Mouse (Mus musculus) spleen, adult 12 weeks (tissue): ENCODE results near the gene Lmna.

Experiments used
- DNase-seq: peaks from one replicate; pipeline ENCODE4 v3.0.0; 2022; ENCODE audit warnings: low spot score

Lmna gene

DNA sequence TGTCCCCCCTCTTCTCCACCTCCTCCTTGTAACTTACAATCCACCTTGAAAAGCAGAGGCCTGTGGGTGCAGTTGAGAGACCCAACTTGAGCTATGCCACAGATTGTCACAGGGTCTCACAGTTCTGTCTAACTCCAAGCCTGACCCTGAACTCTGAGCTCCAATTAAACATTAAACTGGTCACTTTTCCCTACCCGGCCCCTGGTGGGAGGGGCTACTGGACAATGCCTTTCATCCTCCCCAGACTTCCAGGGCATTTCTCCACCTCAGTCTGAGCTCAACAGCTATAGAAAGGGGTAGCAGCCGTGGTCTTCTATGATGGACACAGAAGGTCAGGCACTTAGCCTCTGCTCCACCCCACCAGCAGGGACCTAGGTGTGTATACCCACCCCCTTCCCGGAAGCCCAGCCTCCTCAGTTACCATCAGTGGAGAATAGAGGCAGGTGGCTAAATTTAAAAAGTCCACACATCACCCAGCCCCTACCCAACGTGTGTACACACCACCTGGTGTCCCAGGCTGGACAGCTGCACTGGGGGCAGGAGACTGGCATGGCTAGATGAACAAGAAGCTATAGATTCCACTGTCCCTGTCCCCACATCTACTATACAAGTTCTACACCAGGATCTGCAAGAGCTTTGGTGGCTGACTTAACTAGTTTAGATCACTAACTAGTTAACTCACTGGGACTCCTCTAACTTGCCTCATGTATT is 8.9 kb downstream of the Lmna start:
- no peak for DNase-seq

DNA sequence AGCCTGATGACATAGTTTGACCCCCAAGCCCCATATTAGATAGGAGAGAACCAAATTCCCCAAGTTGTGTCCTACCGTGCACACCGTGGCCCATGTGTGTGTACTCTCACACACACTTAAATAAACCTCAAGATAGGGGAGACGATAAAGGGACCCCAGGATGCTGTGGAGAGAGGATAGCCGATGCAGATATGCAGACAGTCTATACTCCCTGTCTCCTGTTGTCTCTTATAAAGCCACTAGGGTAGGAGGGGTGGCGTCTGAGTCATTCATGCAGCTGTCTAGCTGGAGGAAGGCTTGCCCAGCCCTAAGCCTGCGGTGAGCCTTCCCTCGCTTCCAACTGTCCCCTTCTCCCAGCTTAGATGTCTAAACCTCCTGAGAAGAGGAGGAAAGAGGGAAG is 9.7 kb downstream of the Lmna start:
- DNase-seq = no peak

DNA sequence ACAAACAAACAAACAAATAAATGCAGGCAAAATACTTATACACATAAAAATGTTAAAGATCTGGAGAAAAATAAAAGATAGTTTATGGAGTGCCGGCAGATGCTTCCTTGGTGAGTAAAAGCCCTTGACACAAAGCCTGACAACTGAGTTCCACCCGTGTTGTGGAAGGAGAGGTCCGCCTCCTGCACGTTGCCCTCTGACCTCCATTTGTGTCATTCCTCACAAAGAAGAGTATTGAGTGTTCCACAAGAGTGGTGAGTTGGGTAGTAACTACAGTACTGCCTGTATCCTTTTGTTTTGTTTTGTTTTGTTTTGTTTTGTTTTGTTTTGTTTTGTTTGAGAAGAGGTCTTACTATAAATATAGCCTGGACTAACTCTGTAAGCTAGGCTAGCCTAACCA is 10.2 kb downstream of the Lmna start:
- no peak for DNase-seq

DNA sequence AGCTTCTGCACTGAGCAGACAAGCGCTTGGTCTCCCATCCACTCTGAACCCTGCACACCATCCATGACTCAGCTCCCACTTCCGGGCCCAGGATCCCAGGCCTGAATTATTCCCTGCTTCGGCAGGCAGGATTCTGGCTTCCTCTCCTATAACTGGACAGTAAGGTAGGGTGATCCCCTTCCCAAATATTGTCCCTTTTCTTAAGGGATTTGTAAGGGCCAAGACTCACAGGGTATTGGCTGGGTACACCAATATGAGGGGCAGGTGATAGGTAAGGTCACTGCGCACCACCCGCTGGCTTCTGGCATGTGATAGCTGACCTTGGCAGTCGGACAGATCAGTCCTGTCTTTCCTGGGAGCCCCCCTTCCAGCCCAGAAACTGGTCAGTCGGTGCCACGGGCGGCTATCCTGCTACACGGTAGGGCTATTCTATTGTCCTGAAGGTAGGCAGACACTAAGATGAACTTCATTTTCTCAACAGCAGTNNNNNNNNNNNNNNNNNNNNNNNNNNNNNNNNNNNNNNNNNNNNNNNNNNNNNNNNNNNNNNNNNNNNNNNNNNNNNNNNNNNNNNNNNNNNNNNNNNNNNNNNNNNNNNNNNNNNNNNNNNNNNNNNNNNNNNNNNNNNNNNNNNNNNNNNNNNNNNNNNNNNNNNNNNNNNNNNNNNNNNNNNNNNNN is 13.9 kb downstream of the Lmna start:
- DNase-seq = no peak

DNA sequence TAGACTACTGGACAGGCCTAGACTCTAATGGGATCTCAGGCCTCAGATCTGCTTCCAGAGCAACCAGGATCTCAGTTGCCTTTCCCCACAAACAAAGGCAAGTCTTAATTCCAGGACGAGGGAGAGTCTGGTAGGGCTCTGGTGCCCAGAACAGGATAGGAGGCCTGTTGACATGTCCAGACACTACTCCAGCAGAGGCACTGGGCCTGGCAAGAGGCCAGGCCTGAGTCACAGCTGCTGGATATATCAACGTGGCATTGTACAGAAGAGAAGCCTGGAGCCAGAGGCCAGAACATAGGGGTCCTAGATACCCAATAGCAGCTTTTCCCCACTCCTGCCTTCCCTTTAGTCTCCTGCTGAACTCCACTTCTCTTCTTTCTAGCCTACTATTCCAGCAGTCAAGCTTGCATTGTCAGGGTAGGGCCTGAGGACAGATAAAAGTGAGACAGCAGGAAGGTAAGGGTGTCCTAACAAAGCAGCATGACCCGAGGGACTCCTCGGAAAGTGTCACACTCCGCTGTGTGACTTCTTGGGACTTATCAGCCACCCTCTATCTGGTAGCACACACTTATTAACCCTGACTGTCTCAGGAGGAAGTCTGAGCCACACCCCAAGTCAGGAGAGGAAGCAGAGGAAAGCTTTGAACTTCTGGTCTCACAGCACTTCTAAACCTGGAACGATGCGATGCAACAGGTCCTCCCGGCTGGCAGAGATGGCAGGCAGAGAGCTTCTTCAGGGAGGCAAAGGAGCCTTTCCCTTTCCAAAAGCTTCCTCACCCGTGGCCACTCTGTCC is 14.7 kb downstream of the Lmna start:
- DNase-seq = peak; percentile 57

DNA sequence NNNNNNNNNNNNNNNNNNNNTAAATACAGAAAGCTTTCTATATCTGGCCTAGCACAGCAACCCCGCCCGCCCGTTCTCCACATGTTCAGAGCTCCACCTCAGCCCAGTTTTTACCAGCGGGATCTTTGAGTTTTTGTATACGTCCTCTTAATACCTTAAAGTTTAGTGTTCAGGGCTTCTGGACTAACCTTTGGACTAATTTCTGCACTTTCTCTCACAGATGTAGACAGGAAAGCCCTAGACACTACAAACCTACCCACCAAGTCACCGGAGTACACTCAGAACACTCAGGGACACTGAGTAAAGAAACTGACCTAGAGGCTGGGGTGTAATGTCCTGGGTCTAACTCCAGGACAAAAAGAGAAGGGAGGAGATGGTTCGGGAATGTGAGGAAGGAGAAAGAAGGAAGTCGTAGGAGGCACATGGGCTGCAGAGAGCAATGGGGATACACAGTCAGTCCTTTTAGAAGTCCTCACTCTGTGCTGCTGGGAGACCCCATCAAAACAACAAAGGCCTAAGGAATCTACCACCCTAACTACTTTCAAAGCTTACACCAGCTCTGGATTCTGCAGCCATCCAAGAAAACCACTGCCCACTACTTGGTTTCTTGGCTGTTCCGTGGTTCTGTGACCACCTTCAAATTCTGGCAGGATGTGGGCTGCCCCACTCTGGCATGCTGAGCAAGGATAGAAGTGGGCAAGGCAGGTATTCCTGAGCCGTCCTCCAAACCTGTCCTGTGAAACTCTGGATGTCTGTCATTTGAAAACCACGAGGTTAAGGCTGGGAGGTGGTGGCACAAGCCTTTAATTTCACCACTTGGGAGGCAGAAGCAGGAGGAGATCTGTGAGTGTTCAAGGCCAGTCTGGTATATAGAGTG is 15.8 kb downstream of the Lmna start:
- DNase-seq = no peak

DNA sequence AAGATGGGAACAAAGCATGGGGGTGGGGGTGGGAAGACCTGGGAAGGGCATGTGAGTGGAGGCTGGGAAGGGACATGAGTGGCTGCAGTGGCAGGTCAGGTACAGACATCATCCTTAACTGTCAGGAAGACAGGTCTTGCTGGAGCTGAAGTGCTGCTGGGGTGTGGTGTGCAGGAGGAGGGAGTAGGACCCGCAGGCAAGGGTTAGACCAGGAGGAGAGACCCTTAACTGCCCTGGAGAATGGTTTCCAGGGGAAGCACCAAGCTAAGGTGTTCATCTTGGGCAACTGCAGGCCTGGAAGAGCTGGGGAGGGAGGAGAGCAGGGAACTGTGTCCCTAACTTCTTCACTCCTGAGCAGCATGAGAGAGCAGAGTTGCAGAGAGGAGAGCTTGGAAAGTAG is 22.4 kb downstream of the Lmna start:
- DNase-seq = no peak

DNA sequence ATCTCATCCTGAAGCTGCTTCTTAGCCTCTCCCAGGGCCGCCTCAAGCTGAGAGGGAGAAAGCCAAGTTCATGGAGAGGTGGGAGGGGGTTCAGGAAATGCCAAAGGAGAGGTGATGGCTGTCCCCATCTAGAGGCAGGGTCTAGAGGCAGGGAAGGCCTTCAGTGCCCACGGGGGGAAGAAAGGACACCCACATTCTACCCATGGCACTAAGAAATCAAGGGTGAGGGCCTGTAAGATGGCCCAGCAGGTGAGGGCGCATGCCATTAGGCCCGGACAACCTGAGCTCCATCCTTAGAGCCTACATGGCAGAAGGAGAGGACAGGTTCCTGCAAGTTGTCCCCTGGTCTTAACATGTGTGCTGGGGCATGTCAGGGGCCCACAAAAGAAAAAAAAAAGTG is 22.9 kb downstream of the Lmna start:
- no peak for DNase-seq

DNA sequence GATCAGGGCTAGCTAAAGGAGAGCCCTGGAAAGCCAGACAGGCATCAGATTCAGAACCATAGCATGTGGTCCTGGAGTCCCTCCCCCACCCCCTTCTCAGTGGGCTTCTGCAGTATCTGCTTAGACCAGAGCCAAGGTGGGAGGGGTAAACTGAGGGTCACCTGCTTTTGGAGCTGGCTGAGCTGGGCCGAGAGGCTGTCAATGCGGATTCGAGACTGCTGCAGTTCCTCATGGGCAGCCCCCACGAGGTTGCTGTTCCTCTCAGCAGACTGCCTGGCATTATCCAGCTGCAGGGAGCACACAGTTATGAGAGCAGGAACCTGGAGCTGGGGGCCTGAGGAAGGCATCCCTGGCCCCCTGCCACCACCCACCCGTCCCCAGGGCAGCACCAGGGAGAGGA is 23.7 kb downstream of the Lmna start:
- no peak for DNase-seq

DNA sequence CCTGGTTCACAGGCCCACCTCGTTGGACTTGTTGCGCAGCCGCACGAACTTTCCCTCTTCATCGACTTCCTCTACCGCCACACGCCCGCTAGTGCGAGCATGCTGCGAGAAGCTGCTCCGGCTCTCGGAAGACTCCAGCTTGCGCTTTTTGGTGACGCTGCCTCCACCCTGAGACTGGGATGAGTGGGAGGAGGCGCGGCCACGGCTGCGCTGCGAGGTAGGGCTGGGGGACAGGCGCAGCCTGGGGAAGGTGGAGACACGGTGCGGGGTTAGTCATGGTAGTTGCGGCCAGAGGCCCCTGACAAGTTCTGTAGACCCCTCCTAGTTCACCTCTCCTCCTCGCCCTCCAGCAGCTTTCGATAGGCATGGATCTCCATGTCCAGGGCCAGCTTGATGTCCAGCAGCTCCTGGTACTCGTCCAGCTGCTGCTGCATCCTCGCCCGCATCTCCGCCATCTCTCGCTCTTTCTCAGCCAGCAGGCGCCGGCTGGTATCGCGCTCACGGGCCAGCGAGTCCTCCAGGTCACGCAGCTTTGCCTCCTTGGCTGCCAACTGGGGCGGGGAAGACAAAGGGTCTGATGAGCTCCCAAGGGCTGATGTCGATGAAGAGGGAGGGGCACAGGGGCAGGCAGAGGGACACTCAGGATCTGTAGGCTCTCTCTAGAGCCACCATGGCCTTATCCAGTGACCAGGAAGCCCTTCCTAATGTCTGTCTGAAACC is 25.0 kb downstream of the Lmna start:
- DNase-seq = no peak

DNA sequence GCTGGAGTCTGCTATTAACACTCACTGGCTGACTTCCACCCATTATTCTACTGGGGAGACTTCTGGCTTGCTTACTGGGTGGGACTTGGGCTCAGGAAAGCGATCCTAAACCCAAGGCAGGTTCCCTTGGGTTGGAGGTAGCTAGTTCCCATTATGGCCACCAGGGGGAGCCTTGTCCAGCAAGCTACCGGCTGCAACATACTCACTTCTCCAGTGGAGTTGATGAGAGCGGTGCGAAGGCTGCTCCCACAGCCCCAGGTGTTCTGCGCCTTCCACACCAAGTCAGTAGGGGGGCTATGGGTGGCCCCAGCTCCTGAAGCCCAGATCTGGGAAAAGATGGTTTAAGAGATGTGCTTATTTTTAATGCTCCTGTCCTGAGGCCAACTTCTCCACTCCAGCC is 26.1 kb downstream of the Lmna start:
- DNase-seq = peak; percentile 64

DNA sequence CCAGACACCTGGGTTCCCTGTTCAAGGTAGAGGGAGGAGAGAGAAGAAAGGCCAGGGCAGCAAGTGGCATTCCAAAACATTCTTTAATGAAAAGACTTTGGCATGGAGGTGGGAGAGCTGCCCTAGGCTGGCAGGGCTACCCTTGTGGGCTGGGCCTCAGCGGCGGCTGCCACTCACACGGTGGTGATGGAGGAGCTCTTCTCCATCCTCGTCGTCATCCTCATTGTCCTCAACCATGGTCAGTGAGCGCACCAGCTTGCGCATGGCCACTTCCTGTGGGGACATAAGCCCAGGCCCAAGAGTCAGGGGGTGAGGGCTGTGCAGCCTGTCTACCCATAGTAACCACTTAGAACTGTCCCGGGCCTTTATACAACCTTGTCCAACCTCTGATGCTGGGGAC is 26.6 kb downstream of the Lmna start:
- no peak for DNase-seq

DNA sequence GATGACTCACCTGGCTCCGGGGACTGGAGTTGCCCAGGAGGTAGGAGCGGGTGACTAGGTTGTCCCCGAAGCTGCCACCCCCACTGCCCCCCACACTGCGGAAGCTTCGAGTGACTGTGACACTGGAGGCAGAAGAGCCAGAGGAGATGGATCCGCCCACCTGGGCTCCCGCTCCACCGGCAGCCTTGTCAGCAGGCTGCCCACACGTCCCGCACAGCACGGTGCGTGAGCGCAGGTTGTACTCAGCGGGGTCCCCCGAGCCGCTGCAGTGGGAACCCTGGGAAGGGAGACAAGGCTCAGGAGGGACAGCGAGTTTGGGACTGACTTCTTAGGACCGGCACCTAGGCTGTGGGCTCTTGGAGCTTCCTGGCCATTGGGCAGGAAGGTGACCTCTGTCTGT is 27.4 kb downstream of the Lmna start:
- no peak for DNase-seq

DNA sequence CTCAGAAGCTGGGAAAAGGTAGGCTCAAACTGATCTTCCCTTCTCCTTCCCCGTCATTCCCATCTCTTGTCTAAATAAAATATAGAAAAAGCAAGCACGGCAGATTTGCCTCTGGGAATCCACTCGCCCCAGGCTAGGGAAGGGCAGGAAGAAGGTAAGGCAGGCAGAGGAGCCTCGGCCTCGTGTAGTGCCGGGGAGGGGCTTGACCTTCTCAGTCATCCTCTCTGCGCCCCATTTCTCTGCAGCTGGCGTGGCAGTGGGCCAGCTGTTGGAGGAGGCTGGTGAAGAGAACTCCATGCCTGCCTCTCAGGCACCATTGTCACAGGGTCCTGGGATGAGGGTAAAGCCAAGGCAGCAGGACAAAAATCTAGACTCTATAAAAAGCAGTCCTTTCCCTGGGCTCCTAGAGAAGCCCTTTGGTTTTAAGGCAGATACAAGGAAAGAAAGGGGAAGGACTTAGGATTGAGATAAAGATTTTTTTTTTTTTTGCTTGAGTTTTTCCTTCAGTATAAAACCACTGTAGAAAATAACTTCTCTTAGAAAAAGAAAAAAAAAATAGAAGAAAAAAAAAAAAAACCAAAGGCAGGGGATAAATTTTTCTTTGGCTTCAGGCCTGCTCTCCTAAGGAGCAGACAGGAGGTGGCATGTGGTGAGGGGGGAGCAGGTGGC is 28.2 kb downstream of the Lmna start:
- no peak for DNase-seq

DNA sequence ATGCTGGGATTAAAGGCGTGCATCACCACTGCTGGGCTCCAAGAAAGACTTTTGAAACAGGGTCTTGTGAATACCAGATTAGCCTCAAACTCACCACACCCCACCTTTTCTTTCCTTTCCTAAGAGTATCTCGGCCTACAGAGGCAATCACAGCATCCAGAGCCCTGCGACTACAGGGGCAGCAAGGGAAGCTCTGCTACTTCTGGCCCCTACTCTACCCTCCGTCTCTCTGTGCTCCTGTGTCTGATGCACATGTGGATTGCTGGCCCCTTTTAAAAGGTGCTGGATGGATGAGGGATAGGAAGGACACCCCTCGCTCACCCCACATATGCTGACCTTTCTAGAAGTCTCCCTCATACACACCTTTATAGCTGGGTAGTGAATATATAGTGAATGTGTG is 29.1 kb downstream of the Lmna start:
- no peak for DNase-seq

DNA sequence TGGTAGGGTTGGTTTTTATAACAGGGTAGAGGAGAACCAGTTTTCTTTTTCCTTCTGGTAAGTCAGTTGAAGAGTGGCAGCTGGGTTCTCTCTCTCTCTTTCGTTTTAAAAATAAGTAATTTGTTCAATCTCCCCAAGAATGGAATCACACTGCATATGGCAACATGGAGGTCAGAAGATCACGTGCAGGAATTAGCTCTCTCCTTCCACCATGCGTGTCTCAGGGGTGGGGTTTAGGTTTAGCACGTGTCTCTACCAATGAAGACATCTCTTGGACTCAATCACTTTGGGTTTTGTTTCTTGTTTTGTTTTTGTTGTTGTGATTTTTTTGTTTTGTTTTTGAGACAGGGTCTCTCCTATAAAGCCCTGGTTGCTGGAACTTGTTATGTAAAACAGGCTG is 29.9 kb downstream of the Lmna start:
- no peak for DNase-seq

DNA sequence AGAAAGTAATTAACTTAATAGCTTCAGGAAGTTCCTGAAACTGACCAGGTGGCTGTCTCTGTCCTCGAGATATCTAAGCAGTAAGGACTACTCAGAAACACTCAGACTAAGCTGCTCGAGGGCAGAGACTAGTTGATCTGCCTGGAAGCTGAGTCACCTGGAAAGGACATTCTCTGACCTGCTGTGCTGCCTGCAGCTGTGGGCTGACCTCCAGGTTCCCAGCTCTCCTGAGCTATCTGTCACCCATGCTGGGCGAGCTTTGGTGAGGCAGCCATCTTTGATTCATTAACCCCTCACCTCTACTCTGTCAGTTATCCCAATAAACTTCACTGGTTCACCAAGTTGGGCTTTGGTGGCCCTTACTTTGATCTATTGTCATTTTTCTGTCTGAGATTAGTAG is 30.6 kb downstream of the Lmna start:
- no peak for DNase-seq

DNA sequence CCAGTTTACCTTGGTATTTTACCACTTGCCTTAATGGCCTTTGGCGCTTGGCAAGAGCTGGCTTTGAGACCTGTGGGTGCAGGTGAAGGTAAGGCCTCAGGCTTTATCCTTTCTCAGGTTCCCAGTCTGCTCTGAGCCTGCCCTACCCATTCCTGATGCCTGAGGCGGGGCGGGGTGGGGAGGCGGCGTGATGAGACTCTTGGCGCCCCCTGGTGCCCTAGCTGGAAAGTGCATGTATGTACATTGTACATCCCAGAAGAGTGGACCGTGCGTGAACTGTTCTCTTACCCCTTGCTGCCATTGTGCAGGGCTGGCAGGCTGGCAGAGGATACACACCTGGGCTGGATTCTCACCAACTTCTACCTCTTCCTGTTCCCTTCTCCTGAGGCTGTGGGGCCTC is 32.0 kb downstream of the Lmna start:
- DNase-seq = peak; percentile 75

DNA sequence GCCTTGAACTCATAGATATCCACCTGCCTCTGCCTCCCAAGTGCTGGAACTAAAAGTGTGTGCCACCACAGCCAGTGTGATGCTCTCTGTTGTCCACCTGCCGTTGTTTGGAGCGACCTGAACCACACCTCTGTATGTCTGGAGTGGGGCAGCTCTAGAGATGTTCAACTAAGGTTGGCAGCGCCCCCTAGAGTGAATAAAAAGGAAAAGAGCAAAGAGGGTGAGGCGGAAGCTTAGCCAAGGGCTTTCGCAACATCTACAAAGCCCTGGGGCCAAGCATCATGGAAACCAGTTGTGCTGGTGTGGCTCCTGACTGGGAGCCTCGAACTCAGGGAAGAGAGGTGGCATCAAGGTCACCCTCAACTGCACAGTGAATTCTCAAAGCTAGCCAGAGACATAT is 33.4 kb downstream of the Lmna start:
- no peak for DNase-seq

DNA sequence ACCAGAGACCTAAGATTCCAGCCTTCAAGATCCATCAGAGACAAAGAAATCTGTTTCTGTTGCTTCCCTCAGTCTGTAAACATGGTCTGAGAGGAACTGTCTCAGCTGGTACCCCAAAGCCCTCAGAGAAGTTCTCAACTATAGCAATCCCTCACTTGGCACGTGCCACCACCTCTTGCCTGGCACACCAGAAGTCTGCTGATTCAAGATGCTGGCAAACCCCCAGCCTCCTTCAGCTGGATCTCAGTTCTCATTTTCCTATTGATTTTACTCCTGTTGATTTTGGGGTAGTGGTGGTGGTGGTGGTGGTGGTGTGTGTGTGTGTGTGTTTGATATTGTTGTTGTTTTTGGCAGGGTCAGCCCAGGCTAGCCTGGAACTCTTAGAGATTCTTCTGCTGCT is 36.2 kb downstream of the Lmna start:
- DNase-seq = no peak

DNA sequence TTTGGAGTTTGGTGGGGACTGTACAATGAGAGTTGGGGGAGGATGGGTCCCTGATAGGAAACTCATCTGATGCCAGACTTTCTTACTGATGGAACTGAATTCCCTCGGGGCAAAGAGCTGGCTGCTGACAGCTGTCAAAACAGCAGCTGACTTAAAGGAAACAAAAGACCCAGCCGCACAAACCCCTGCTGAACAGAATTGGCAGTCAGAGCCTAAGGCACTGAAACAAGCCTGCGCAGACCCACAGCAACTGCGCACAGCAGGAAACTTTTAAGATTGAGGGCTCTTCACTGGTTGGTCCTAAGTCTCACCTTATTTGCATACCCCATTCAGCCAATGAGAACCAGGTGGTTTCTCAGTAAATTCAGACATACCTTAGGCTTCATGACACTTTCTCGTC is 36.7 kb downstream of the Lmna start:
- no peak for DNase-seq
